Mouse (Mus musculus): ENCODE data around the gene Tecr. TPM values are rescaled to one million over a fixed set of nuclear protein-coding genes. Genes with fewer than 3 reads are reported as not detected.

Tecr gene
- total RNA-seq, 2 experiments from 2014 or later: 416 to 566 TPM

DNA sequence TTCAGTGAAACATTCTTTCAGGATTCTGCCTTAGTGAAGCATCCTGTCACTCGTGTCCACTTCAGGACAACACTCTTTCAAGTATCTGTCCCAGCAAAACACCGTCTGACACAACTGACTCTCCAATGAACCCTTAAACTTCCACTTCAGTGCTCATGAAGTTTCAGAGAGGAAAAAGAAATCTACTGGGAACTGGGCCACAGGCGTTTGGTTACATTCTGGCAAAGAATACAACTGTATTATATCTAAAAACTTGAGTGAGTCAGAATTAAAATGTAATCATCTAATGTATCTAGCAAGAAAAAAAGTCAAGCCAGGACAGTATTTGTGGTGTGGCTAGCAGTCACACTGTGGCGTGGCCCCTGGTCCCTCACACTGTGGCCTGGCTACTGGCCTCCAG lies 31.1 kb upstream of the Tecr start:
- TF ChIP-seq CTCF (IDR thresholded peaks at IDR 0.05): no peak
- H3K4me3 ChIP-seq: no peak overlapping the region
- no peak for DNase-seq
- H3K27ac ChIP-seq: no peak overlapping the region
- intact Hi-C loops (cut with DNase I): no loop called here

GRCm38 (mm10) chr8:83632083-83632707 lies 24.4 kb upstream of the Tecr start:
- H3K27ac ChIP-seq: no peak overlapping the region
- no peak overlapping the region for H3K4me3 ChIP-seq
- DNase-seq: no peak
- intact Hi-C loops (cut with DNase I): no loop called here
- TF ChIP-seq CTCF (IDR thresholded peaks at IDR 0.05): no peak

DNA sequence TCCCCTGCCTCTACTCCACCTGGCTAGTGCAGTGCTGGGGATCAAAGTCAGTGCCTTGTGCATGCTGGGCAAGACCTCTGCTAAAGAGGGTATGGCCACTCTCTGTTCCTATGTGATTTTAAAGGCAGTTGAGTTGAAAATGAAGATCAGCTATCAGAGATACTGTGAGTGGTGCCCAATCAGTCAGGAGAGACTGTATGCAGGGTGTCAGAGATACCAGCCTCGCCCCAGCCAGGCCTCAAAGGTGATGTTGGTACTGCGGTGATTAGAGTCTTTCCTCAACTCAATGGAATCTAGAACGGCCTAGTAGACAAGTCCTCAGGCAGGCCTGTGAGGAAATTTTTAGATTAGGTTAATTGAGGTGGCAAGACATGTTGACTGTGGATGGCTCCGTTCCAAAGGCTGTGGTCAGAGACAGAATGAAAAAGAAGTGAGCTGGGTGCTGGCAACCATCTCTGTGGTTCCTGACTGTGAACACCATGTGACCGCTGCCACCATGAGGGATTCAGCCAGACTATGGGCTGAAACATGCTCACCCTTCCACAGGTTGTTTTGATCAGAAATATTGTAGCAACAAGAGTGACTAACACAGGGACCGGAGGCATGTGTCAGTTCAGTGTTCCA lies 18.0 kb upstream of the Tecr start:
- TF ChIP-seq CTCF (IDR thresholded peaks at IDR 0.05): no peak
- Histone ChIP-seq H3K27ac (no peak overlapping the region), H3K4me3 (no peak overlapping the region)
- intact Hi-C loops (cut with DNase I): loop anchor here (10.0 kb wide), 2 partner anchors 181 to 729 kb away; no protein-coding TSS in a partner anchor
- DNase-seq: no peak

- no peak overlapping the region for H3K27ac ChIP-seq
- peak; percentile 64 for TF ChIP-seq CTCF (IDR thresholded peaks at IDR 0.05)
- no peak for DNase-seq
- intact Hi-C loops (cut with DNase I): loop anchor here (10.0 kb wide), 2 partner anchors 180 to 730 kb away; no protein-coding TSS in a partner anchor
- no peak overlapping the region for H3K4me3 ChIP-seq
Observed at GRCm38 (mm10) chr8:83624739-83625138, 17.0 kb upstream of the Tecr start.

GRCm38 (mm10) chr8:83623549-83623948 lies 15.8 kb upstream of the Tecr start:
- Histone ChIP-seq H3K27ac (no peak overlapping the region), H3K4me3 (no peak overlapping the region)
- TF ChIP-seq CTCF (IDR thresholded peaks at IDR 0.05): no peak
- intact Hi-C loops (cut with DNase I): loop anchor here (10.0 kb wide), 2 partner anchors 179 to 731 kb away; no protein-coding TSS in a partner anchor
- DNase-seq: no peak

- DNase-seq: peak; percentile 87
- TF ChIP-seq CTCF (IDR thresholded peaks at IDR 0.05): peak; percentile 88
- intact Hi-C loops (cut with DNase I): loop anchor here (10.0 kb wide), 2 partner anchors 178 to 732 kb away; no protein-coding TSS in a partner anchor
- H3K27ac ChIP-seq: no peak overlapping the region
- H3K4me3 ChIP-seq: peak overlapping the region; percentile 67
Observed at GRCm38 (mm10) chr8:83622389-83622989, 14.7 kb upstream of the Tecr start.

GRCm38 (mm10) chr8:83621691-83622388 lies 14.1 kb upstream of the Tecr start:
- DNase-seq: no peak
- Histone ChIP-seq H3K27ac (no peak overlapping the region), H3K4me3 (peak overlapping the region; percentile 67)
- TF ChIP-seq CTCF (IDR thresholded peaks at IDR 0.05): no peak
- intact Hi-C loops (cut with DNase I): loop anchor here (10.0 kb wide), 2 partner anchors 177 to 733 kb away; no protein-coding TSS in a partner anchor

DNA sequence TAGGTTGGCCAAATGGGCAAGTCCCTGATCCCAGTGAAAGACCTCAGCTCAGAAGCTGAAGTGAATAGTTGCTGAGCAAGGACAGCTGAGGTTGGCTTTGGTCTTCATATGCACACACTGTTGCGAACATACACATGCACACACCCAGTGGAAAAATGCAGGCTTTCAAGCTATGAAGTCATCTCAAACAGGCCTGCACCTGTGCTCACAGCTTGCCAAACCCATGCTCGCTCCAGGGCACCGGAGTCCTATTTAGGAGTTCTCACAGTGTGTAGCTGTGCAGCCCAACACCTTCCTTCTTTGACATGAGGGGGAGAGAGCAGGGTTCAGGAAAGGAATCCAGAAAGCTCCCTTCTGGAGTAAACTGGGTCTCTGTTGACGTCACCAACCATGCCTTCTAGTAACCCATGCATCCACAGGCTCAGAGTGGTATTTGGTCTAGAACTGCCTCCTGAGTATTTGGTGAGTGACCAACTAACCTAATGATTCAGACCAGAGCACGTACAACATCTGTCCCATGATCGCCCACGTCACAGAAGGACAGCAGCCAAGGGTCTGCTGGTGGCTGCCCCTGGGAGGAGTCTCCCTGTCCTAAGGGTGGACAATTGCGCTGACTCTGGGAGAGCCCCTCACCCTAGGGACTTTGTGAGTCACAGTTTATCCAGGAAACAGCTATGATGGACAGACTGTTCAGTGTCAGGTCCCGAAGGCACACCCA lies 12.0 kb upstream of the Tecr start:
- DNase-seq: no peak
- no peak for TF ChIP-seq CTCF (IDR thresholded peaks at IDR 0.05)
- H3K4me3 ChIP-seq: no peak overlapping the region
- intact Hi-C loops (cut with DNase I): loop anchor here (10.0 kb wide), 2 partner anchors 175 to 735 kb away; no protein-coding TSS in a partner anchor
- no peak overlapping the region for H3K27ac ChIP-seq

GRCm38 (mm10) chr8:83618566-83618965 lies 10.8 kb upstream of the Tecr start:
- H3K27ac ChIP-seq: no peak overlapping the region
- intact Hi-C loops (cut with DNase I): no loop called here
- no peak for DNase-seq
- no peak for TF ChIP-seq CTCF (IDR thresholded peaks at IDR 0.05)
- no peak overlapping the region for H3K4me3 ChIP-seq

GRCm38 (mm10) chr8:83617111-83617510 lies 9.3 kb upstream of the Tecr start:
- intact Hi-C loops (cut with DNase I): no loop called here

DNA sequence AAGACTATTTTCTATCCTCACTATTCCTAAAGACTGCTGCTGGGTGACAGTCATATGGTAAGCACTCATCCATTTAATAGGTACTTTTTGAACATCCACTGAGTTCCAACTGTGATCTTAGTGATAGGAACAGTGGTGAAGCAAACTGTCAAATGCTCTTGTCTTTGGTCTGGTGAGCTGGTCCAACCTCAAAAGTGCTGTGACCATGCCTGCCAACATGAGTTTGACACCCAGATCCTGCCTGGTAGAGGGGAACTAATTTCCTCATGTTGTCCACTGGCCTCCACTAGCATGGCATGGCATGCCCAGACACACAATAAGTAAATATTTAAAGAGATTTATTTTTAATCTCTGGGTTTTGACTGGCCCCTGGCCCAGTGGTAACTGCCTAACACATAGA lies 8.9 kb upstream of the Tecr start:
- TF ChIP-seq CTCF (IDR thresholded peaks at IDR 0.05): no peak
- DNase-seq: no peak
- intact Hi-C loops (cut with DNase I): no loop called here
- Histone ChIP-seq H3K27ac (no peak overlapping the region), H3K4me3 (no peak overlapping the region)

More at GRCm38 (mm10) chr8:83617111-83617510, 9.3 kb upstream of the Tecr start:
- DNase-seq: no peak
- no peak overlapping the region for H3K27ac ChIP-seq
- no peak for TF ChIP-seq CTCF (IDR thresholded peaks at IDR 0.05)
- H3K4me3 ChIP-seq: no peak overlapping the region

DNA sequence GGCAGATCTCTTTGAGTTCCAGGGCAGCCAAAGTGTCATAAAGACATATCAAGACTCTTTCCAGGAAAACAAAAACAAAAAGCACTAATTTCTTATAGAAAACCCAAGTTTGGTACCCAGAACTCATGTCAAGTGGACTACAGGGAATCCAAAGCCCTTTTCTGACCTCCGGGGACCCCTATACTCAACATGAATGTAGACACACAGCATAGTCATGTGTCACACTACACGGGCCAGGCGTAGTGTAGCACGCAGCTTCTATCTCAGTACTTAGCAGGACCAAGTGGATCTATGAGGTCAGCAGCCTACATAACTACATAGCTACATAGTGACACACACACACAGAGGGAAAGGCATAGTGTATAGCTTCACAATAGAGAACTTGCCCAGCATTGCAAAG lies 5.9 kb upstream of the Tecr start:
- Histone ChIP-seq H3K4me3 (no peak overlapping the region), H3K27ac (no peak overlapping the region)
- TF ChIP-seq CTCF (IDR thresholded peaks at IDR 0.05): no peak
- no peak for DNase-seq
- intact Hi-C loops (cut with DNase I): no loop called here
